Comparison of ENCODE assay signal across 7 mouse cellular contexts in genomic region chr10:127619119-127619721, GRCm38 (mm10). TPM values are rescaled to one million over a fixed set of nuclear protein-coding genes. Genes with fewer than 3 reads are reported as not detected.
A peak's percentile ranks its signal among the peaks of the same experiment; 100 is the strongest.
DNase-seq lines count a peak whose midpoint lies in the region; ATAC-seq and TF ChIP-seq lines count a peak whose summit lies in the region.

No protein-coding gene starts in this region.

- TF ChIP-seq CTCF in lung, embryonic 14.5 days (IDR thresholded peaks at IDR 0.05; ENCODE audit: low read depth), result no peak

- ATAC-seq in lung, embryonic 14.5 days (ENCODE audit: insufficient read depth), result no peak
- ATAC-seq in forebrain, embryonic 16.5 days, result no peak
- no peak for ATAC-seq in liver, embryonic 12.5 days
- no peak for ATAC-seq in stomach, embryonic 15.5 days (ENCODE audit: insufficient read depth, low FRiP score, low read depth)

- H3K27me3 ChIP-seq in lung, embryonic 14.5 days (ENCODE audit: insufficient read depth, low read length), result no peaks in the 10 kb centered on the region
- H3K27me3 ChIP-seq in forebrain, embryonic 16.5 days (replicated peaks; ENCODE audit: control insufficient read depth, insufficient read depth, low read length), result no peaks in the 10 kb centered on the region
- peaks cover 85% of the 10 kb centered on the region for H3K27me3 ChIP-seq in liver, embryonic 12.5 days (replicated peaks)
- H3K27me3 ChIP-seq in stomach, embryonic 15.5 days (replicated peaks), result no peaks in the 10 kb centered on the region

- peak overlapping the region; percentile 96 for H3K4me2 ChIP-seq in lung, embryonic 14.5 days
- peak overlapping the region; percentile 76 for H3K4me2 ChIP-seq in forebrain, embryonic 16.5 days (ENCODE audit: low read length)
- peak overlapping the region; percentile 72 for H3K4me2 ChIP-seq in liver, embryonic 12.5 days
- peak overlapping the region; percentile 86 for H3K4me2 ChIP-seq in stomach, embryonic 15.5 days

- H3K4me1 ChIP-seq in lung, embryonic 14.5 days (ENCODE audit: insufficient read depth), result peaks cover 40% of the 10 kb centered on the region
- H3K4me1 ChIP-seq in forebrain, embryonic 16.5 days (replicated peaks; ENCODE audit: control insufficient read depth, insufficient read depth, low read length), result peaks cover 62% of the 10 kb centered on the region
- H3K4me1 ChIP-seq in liver, embryonic 12.5 days, result peaks cover 69% of the 10 kb centered on the region
- peaks cover 60% of the 10 kb centered on the region for H3K4me1 ChIP-seq in stomach, embryonic 15.5 days

- no peaks in the 10 kb centered on the region for H3K9me3 ChIP-seq in lung, embryonic 14.5 days (ENCODE audit: low read depth, low read length)
- H3K9me3 ChIP-seq in forebrain, embryonic 16.5 days (ENCODE audit: control insufficient read depth, low read length), result no peaks in the 10 kb centered on the region
- H3K9me3 ChIP-seq in liver, embryonic 12.5 days (replicated peaks), result no peaks in the 10 kb centered on the region
- no peaks in the 10 kb centered on the region for H3K9me3 ChIP-seq in stomach, embryonic 15.5 days

- H3K9ac ChIP-seq in lung, embryonic 14.5 days, result peak overlapping the region; percentile 74
- peak overlapping the region; percentile 92 for H3K9ac ChIP-seq in forebrain, embryonic 16.5 days (replicated peaks; ENCODE audit: low read depth, low read length)
- peak overlapping the region; percentile 32 for H3K9ac ChIP-seq in liver, embryonic 12.5 days
- H3K9ac ChIP-seq in stomach, embryonic 15.5 days, result peak overlapping the region; percentile 87; the same call in 1 of the 2 replicates

- H3K36me3 ChIP-seq in lung, embryonic 14.5 days (ENCODE audit: insufficient read depth), result no peaks in the 10 kb centered on the region
- no peaks in the 10 kb centered on the region for H3K36me3 ChIP-seq in forebrain, embryonic 16.5 days (ENCODE audit: control insufficient read depth, insufficient read depth)
- H3K36me3 ChIP-seq in liver, embryonic 12.5 days, result no peaks in the 10 kb centered on the region
- H3K36me3 ChIP-seq in stomach, embryonic 15.5 days, result no peaks in the 10 kb centered on the region

- 12% methylated on average over 8 of the region's 8 CpGs for WGBS in lung, embryonic 14.5 days
- WGBS in forebrain, embryonic 16.5 days, result 36% methylated on average over 8 of the region's 8 CpGs
- 26% methylated on average over 8 of the region's 8 CpGs for WGBS in liver, embryonic 12.5 days (ENCODE audit: insufficient replicate concordance)
- WGBS in stomach, embryonic 15.5 days, result 17% methylated on average over 8 of the region's 8 CpGs

- peak overlapping the region; percentile 72 for H3K4me3 ChIP-seq in lung, embryonic 14.5 days (ENCODE audit: low read depth, low read length)
- H3K4me3 ChIP-seq in forebrain, embryonic 16.5 days (replicated peaks; ENCODE audit: low read length), result peak overlapping the region; percentile 93
- peak overlapping the region; percentile 56 for H3K4me3 ChIP-seq in liver, embryonic 12.5 days
- peak overlapping the region; percentile 69 for H3K4me3 ChIP-seq in stomach, embryonic 15.5 days (replicated peaks)

- peak; percentile 37 for DNase-seq in lung, embryonic 14.5 days
- no peak for DNase-seq in lung, postnatal 36 days
- DNase-seq in layer of hippocampus, adult 9-10 months (ENCODE audit: low spot score), result no peak
- DNase-seq in frontal cortex, postnatal 25 days (ENCODE audit: low spot score in 2 of 2), result no peak

- H3K27ac ChIP-seq in lung, embryonic 14.5 days (ENCODE audit: low read depth), result peak overlapping the region; percentile 97; the same call in 1 of the 2 replicates
- H3K27ac ChIP-seq in forebrain, embryonic 16.5 days (ENCODE audit: low read length), result no peak overlapping the region
- H3K27ac ChIP-seq in liver, embryonic 12.5 days, result peak overlapping the region; percentile 72
- peak overlapping the region; percentile 99 for H3K27ac ChIP-seq in stomach, embryonic 15.5 days

RNA-seq across cellular contexts. Expression of gene Lrp1, which starts 1.7 kb away (rescaled TPM):
- polyA plus RNA-seq in lung, embryonic 14.5 days (2014; fragmentation: Nextera tagmentation; extraction: Ambion mirVana), result 68.7 and 73.0 TPM in 2 replicates
- polyA plus RNA-seq in forebrain, embryonic 16.5 days (2015; fragmentation: Nextera tagmentation; extraction: Ambion mirVana), result 114 and 117 TPM in 2 replicates
- 22.8 and 26.5 TPM in 2 replicates for polyA plus RNA-seq in liver, embryonic 12.5 days (2016; fragmentation: Nextera tagmentation; extraction: Ambion mirVana)
- polyA plus RNA-seq in stomach, embryonic 15.5 days (2015; fragmentation: Nextera tagmentation; extraction: Ambion mirVana), result 77.0 and 87.0 TPM in 2 replicates

RNA-seq across cellular contexts. Expression of gene Stat6, which starts 23.6 kb away (rescaled TPM):
- polyA plus RNA-seq in lung, embryonic 14.5 days (2014; fragmentation: Nextera tagmentation; extraction: Ambion mirVana), result 27.8 and 28.1 TPM in 2 replicates
- 4.3 and 5.1 TPM in 2 replicates for polyA plus RNA-seq in forebrain, embryonic 16.5 days (2015; fragmentation: Nextera tagmentation; extraction: Ambion mirVana)
- polyA plus RNA-seq in liver, embryonic 12.5 days (2016; fragmentation: Nextera tagmentation; extraction: Ambion mirVana), result 19.2 and 19.4 TPM in 2 replicates
- polyA plus RNA-seq in stomach, embryonic 15.5 days (2015; fragmentation: Nextera tagmentation; extraction: Ambion mirVana), result 35.0 and 37.1 TPM in 2 replicates

RNA-seq across cellular contexts. Expression of gene Nemp1, which starts 47.5 kb away (rescaled TPM):
- 11.2 and 13.2 TPM in 2 replicates for polyA plus RNA-seq in lung, embryonic 14.5 days (2014; fragmentation: Nextera tagmentation; extraction: Ambion mirVana)
- polyA plus RNA-seq in forebrain, embryonic 16.5 days (2015; fragmentation: Nextera tagmentation; extraction: Ambion mirVana), result 5.7 and 7.0 TPM in 2 replicates
- 7.0 and 8.0 TPM in 2 replicates for polyA plus RNA-seq in liver, embryonic 12.5 days (2016; fragmentation: Nextera tagmentation; extraction: Ambion mirVana)
- 7.8 and 8.6 TPM in 2 replicates for polyA plus RNA-seq in stomach, embryonic 15.5 days (2015; fragmentation: Nextera tagmentation; extraction: Ambion mirVana)

RNA-seq across cellular contexts. Expression of gene Nab2, which starts 49.1 kb away (rescaled TPM):
- polyA plus RNA-seq in lung, embryonic 14.5 days (2014; fragmentation: Nextera tagmentation; extraction: Ambion mirVana), result 11.6 and 13.5 TPM in 2 replicates
- 3.9 and 4.5 TPM in 2 replicates for polyA plus RNA-seq in forebrain, embryonic 16.5 days (2015; fragmentation: Nextera tagmentation; extraction: Ambion mirVana)
- polyA plus RNA-seq in liver, embryonic 12.5 days (2016; fragmentation: Nextera tagmentation; extraction: Ambion mirVana), result 2.6 and 3.4 TPM in 2 replicates
- polyA plus RNA-seq in stomach, embryonic 15.5 days (2015; fragmentation: Nextera tagmentation; extraction: Ambion mirVana), result 10.8 and 13.3 TPM in 2 replicates

Comparison
In these comparisons a context has a peak if more than half of its experiments do, and no peak if none do; other contexts are left out.
1. H3K9ac ChIP-seq: peak in every context shown above with its lines; median percentile 92 in forebrain, embryonic 16.5 days; 87 in stomach, embryonic 15.5 days; 74 in lung, embryonic 14.5 days; 32 in liver, embryonic 12.5 days.